In the genomic region with DNA sequence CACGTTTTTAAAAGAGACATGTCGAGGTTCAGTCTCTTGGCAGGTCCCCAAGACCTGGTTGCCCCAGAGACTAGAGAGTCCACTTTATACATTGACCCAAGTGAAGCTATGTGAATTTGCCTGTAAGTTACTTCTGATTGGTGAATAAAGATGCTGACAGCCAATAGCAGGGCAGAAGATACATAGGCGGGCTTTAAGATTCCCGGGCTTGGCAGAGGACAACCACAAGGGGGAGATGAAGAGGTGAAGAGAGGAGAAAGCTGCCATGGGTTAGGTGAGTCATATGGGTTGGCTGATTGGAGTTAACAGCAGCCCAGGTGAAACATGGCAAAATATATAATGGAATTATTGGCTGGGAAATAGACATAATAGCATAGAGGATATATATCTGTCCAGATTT, we compare ENCODE assay signal across 8 mouse cellular contexts. TPM values are rescaled to one million over a fixed set of nuclear protein-coding genes. Genes with fewer than 3 reads are reported as not detected.
A peak's percentile ranks its signal among the peaks of the same experiment; 100 is the strongest.
DNase-seq lines count a peak whose midpoint lies in the region; ATAC-seq lines count a peak whose summit lies in the region.

No protein-coding gene starts in this region.

- no peak overlapping the region for H3K4me3 ChIP-seq in liver, embryonic 16.5 days (ENCODE audit: low read depth, low read length)

- peak; percentile 63 for ATAC-seq in liver, embryonic 16.5 days (ENCODE audit: low read depth)

- no peaks in the 10 kb centered on the region for H3K36me3 ChIP-seq in liver, embryonic 16.5 days (ENCODE audit: control insufficient read depth, insufficient read depth)

- peak; percentile 78 to 87 for DNase-seq in CD8-positive naive resting alpha-beta T cell, adult 2 months (ENCODE audit: low read depth in 2 of 2, low spot score in 2 of 2)
- peak; percentile 89 for DNase-seq in adrenal gland, adult 2 months
- DNase-seq in embryo, embryonic 11.5 days (ENCODE audit: low read depth, low spot score), result peak; percentile 35
- peak; percentile 84 for DNase-seq in heart, adult 8-10 months (ENCODE audit: low spot score)
- DNase-seq in kidney, postnatal 25 days, result peak; percentile 79 to 84
- peak; percentile 16 for DNase-seq in retina, adult 2 months (ENCODE audit: low read depth, low spot score)
- peak; percentile 93 for DNase-seq in thymus, postnatal 14 days

- H3K4me2 ChIP-seq in liver, embryonic 16.5 days (ENCODE audit: low read depth, low read length), result no peak overlapping the region

- no peak overlapping the region for H3K27ac ChIP-seq in liver, embryonic 16.5 days (ENCODE audit: low read length)

- no peaks in the 10 kb centered on the region; the same call in 1 of the 2 replicates for H3K4me1 ChIP-seq in liver, embryonic 16.5 days (ENCODE audit: control insufficient read depth, low read depth, low read length)

- no peaks in the 10 kb centered on the region for H3K9me3 ChIP-seq in liver, embryonic 16.5 days (replicated peaks; ENCODE audit: control insufficient read depth, low read length)

- 22% methylated on average over 4 of the region's 4 CpGs for WGBS in liver, embryonic 16.5 days (ENCODE audit: insufficient replicate concordance)

- H3K9ac ChIP-seq in liver, embryonic 16.5 days (ENCODE audit: low read depth, low read length), result no peak overlapping the region

- no peaks in the 10 kb centered on the region for H3K27me3 ChIP-seq in liver, embryonic 16.5 days (ENCODE audit: control insufficient read depth, insufficient read depth, low read depth, low read length)

RNA-seq across cellular contexts. Expression of gene Ch25h, which starts 25.8 kb away (rescaled TPM):
- 1 to 10 TPM in 1 of 2 experiments, under 1 TPM in 1; 0.46 to 2.1 TPM for total RNA-seq in adrenal gland, adult 2 months (2021)
- 5.0 and 9.0 TPM in 2 replicates for polyA plus RNA-seq in adrenal gland, adult 2 months (2012; rRNA removed)
- total RNA-seq in heart, adult 8-10 months (2022), result under 1 TPM in 3 of 4 experiments, not detected in 1; 0.44 to 0.69 (median 0.44) TPM
- polyA plus RNA-seq in liver, embryonic 16.5 days (2015; fragmentation: Nextera tagmentation; extraction: Ambion mirVana), result 0.08 TPM in 2 replicates

RNA-seq across cellular contexts. Expression of gene Lipa, which starts 26.5 kb away (rescaled TPM):
- total RNA-seq in adrenal gland, adult 2 months (2021), result 100 to 1,000 TPM; 103 to 185 TPM
- 44.2 and 70.9 TPM in 2 replicates for polyA plus RNA-seq in adrenal gland, adult 2 months (2012; rRNA removed)
- 10 to 100 TPM; 22.6 to 27.5 (median 24.7) TPM for total RNA-seq in heart, adult 8-10 months (2022)
- polyA plus RNA-seq in liver, embryonic 16.5 days (2015; fragmentation: Nextera tagmentation; extraction: Ambion mirVana), result 51.8 and 53.1 TPM in 2 replicates

RNA-seq across cellular contexts. Expression of gene Ifit2, which starts 49.7 kb away (rescaled TPM):
- 1 to 10 TPM; 3.0 to 5.1 TPM for total RNA-seq in adrenal gland, adult 2 months (2021)
- polyA plus RNA-seq in adrenal gland, adult 2 months (2012; rRNA removed), result 0.10 and 0.26 TPM in 2 replicates
- 1 to 10 TPM; 3.2 to 4.4 (median 3.7) TPM for total RNA-seq in heart, adult 8-10 months (2022)
- 2.8 and 3.2 TPM in 2 replicates for polyA plus RNA-seq in liver, embryonic 16.5 days (2015; fragmentation: Nextera tagmentation; extraction: Ambion mirVana)

Comparison
In these comparisons a context has a peak if more than half of its experiments do, and no peak if none do; other contexts are left out.
1. DNase-seq: peak in every context shown above with its lines; median percentile 93 in thymus, postnatal 14 days; 89 in adrenal gland, adult 2 months; 84 in heart, adult 8-10 months; 82 in CD8-positive naive resting alpha-beta T cell, adult 2 months; 82 in kidney, postnatal 25 days; 35 in embryo, embryonic 11.5 days; 16 in retina, adult 2 months.